Mouse (Mus musculus): Measurements from ENCODE around the gene Dupd1. TPM values are rescaled to one million over a fixed set of nuclear protein-coding genes. Genes with fewer than 3 reads are reported as not detected.

Gene Dupd1
- polyA plus RNA-seq (2014; fragmentation: Nextera tagmentation; extraction: Ambion mirVana) = not detected in 2 replicates

- no peaks in the 10 kb centered on the region for H3K36me3 ChIP-seq (ENCODE audit: control insufficient read depth, insufficient read depth, low read length)
- H3K9me3 ChIP-seq (ENCODE audit: control insufficient read depth, low read length) = no peaks in the 10 kb centered on the region
- H3K27me3 ChIP-seq (ENCODE audit: control insufficient read depth, insufficient read depth, low read length) = no peaks in the 10 kb centered on the region
- H3K4me3 ChIP-seq (ENCODE audit: low read depth, low read length) = no peak within 1 kb of the TSS
- no peak for ATAC-seq (ENCODE audit: low FRiP score)
- DNase-seq (ENCODE audit: low spot score, missing footprints) = no peak
- WGBS = 72% methylated on average over 5 of the region's 5 CpGs
- H3K4me2 ChIP-seq = no peak within 1 kb of the TSS
- H3K27ac ChIP-seq (ENCODE audit: low read depth, low read length) = no peak within 1 kb of the TSS
- peaks cover 1% of the 10 kb centered on the region; the same call in 1 of the 2 replicates for H3K4me1 ChIP-seq (ENCODE audit: control insufficient read depth, insufficient read depth, low read length)
- no peak within 1 kb of the TSS for H3K9ac ChIP-seq (ENCODE audit: low read length)
Observed at GRCm38 (mm10) chr14:21714486-21714885, at the start of gene Dupd1. Gene Dupd1, minus strand, starts transcription at chr14:21714576.

GRCm38 (mm10) chr14:21763736-21764135 is 49.4 kb upstream of the Dupd1 start:
- Histone ChIP-seq H3K27me3 (ENCODE audit: control insufficient read depth, insufficient read depth, low read length) (no peaks in the 10 kb centered on the region), H3K9me3 (ENCODE audit: control insufficient read depth, low read length) (no peaks in the 10 kb centered on the region), H3K36me3 (ENCODE audit: control insufficient read depth, insufficient read depth, low read length) (no peaks in the 10 kb centered on the region), H3K27ac (ENCODE audit: low read depth, low read length) (no peak overlapping the region), H3K4me1 (ENCODE audit: control insufficient read depth, insufficient read depth, low read length) (peaks cover 7% of the 10 kb centered on the region), H3K4me2 (no peak overlapping the region), H3K9ac (ENCODE audit: low read length) (no peak overlapping the region), H3K4me3 (ENCODE audit: low read depth, low read length) (no peak overlapping the region)
- no peak for DNase-seq (ENCODE audit: low spot score, missing footprints)
- ATAC-seq (ENCODE audit: low FRiP score) = no peak
- 88% methylated on average over 3 of the region's 3 CpGs for WGBS

- no peak overlapping the region for H3K4me3 ChIP-seq (ENCODE audit: low read depth, low read length)
- no peak for DNase-seq (ENCODE audit: low spot score, missing footprints)
- no peaks in the 10 kb centered on the region for H3K9me3 ChIP-seq (ENCODE audit: control insufficient read depth, low read length)
- no peak overlapping the region for H3K9ac ChIP-seq (ENCODE audit: low read length)
- no peaks in the 10 kb centered on the region; the same call in 1 of the 2 replicates for H3K4me1 ChIP-seq (ENCODE audit: control insufficient read depth, insufficient read depth, low read length)
- no peak for ATAC-seq (ENCODE audit: low FRiP score)
- no peak overlapping the region for H3K4me2 ChIP-seq
- WGBS = 90% methylated on average over 9 of the region's 9 CpGs
- H3K27me3 ChIP-seq (ENCODE audit: control insufficient read depth, insufficient read depth, low read length) = no peaks in the 10 kb centered on the region
- no peaks in the 10 kb centered on the region for H3K36me3 ChIP-seq (ENCODE audit: control insufficient read depth, insufficient read depth, low read length)
- H3K27ac ChIP-seq (ENCODE audit: low read depth, low read length) = no peak overlapping the region
Observed at GRCm38 (mm10) chr14:21761560-21761959, 47.2 kb upstream of the Dupd1 start.

DNA sequence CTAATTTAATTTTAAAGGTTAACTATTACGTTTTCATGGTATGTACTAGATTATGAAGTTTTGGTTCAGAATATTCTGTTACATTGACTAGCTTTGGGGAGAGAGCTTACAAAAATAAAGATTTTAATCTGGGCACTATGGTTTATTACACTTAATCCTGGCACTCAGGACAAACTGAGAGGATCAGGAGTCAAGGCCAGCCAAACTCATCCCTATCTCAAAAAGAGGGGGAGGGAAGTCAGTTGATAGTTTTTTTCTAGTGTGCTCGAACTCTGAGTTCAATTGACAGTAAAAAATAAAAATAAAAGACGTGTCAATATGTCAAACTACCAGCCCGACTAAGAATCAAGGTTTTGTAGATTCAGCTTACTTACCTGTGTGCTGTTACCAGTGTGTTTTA is 39.0 kb upstream of the Dupd1 start:
- H3K4me2 ChIP-seq = no peak overlapping the region
- ATAC-seq (ENCODE audit: low FRiP score) (no peak), DNase-seq (ENCODE audit: low spot score, missing footprints) (no peak)
- H3K9me3 ChIP-seq (ENCODE audit: control insufficient read depth, low read length) = no peaks in the 10 kb centered on the region
- WGBS = 86% methylated on average over 4 of the region's 4 CpGs
- no peaks in the 10 kb centered on the region for H3K27me3 ChIP-seq (ENCODE audit: control insufficient read depth, insufficient read depth, low read length)
- no peak overlapping the region for H3K4me3 ChIP-seq (ENCODE audit: low read depth, low read length)
- no peak overlapping the region for H3K9ac ChIP-seq (ENCODE audit: low read length)
- no peaks in the 10 kb centered on the region for H3K36me3 ChIP-seq (ENCODE audit: control insufficient read depth, insufficient read depth, low read length)
- H3K27ac ChIP-seq (ENCODE audit: low read depth, low read length) = no peak overlapping the region
- H3K4me1 ChIP-seq (ENCODE audit: control insufficient read depth, insufficient read depth, low read length) = peaks cover 9% of the 10 kb centered on the region

DNA sequence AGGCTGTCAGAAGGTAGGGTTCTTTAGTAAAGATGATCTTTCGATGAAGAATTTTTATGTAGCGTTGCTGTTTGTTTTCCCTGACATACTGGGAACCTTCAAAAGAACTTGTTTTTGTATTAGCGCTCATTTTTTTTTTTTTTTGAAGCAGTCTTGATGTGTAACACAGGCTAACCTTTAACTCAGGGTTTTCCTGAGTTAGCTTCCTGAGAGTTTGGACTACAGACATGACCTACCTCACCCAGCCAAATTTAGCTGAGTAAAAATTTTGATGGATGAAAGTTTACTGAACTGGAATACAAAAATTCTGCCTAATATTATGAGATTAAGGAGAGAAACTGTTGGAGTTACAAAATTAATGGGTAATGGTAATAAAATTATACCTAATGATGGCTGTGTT is 38.0 kb upstream of the Dupd1 start:
- H3K9ac ChIP-seq (ENCODE audit: low read length) = no peak overlapping the region

DNA sequence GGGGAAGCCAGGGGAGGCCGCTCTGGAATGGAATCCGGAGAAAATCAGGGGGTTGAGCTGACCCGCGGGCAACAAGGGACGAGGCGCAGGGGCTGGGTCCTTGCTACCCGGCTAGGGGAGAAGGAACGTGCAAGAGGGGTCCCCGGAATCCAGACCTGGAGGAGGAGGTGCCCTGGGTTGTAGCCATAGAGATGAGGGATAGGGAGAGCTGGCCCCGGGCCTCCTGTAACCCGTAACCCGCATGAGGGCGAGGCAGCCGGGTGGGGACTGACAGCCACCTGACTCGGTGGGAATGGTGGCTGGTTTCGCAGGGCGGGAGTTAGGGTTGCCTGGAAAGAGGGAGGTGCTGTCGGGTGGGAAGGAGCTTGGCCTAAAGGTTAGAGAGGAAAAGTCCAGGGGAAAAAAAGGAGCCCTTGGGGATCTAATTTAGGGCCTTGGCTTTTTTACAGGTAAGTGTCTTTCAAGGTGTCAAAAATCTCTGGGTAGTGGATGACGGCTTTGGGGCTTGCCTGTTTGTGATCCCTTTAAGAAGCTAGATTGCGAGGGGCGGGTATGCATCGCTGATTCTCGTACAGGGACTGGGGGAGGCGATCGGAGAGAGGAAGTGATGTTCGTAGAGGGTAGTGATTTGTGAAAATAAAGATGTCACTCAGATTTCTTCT is 36.6 kb upstream of the Dupd1 start, which contains the start of gene Dusp13:
Dusp13 (minus strand) TSS at position 301 of the 662 bp plus-strand sequence.
- Histone ChIP-seq H3K9me3 (ENCODE audit: control insufficient read depth, low read length) (no peaks in the 10 kb centered on the region), H3K9ac (ENCODE audit: low read length) (peak within 1 kb of the TSS; percentile 93), H3K4me2 (peak within 1 kb of the TSS; percentile 53), H3K36me3 (ENCODE audit: control insufficient read depth, insufficient read depth, low read length) (no peaks in the 10 kb centered on the region), H3K4me3 (ENCODE audit: low read depth, low read length) (peak within 1 kb of the TSS; percentile 96), H3K27ac (ENCODE audit: low read depth, low read length) (peak within 1 kb of the TSS; percentile 71), H3K4me1 (ENCODE audit: control insufficient read depth, insufficient read depth, low read length) (peaks cover 9% of the 10 kb centered on the region), H3K27me3 (ENCODE audit: control insufficient read depth, insufficient read depth, low read length) (no peaks in the 10 kb centered on the region)
- under 1% methylated on average over 26 of the region's 26 CpGs for WGBS
- peak; percentile 77 for ATAC-seq (ENCODE audit: low FRiP score)
- no peak for DNase-seq (ENCODE audit: low spot score, missing footprints)

More for the DNA sequence above, 38.0 kb upstream of the Dupd1 start:
- no peak overlapping the region for H3K27ac ChIP-seq (ENCODE audit: low read depth, low read length)
- no peak overlapping the region for H3K4me2 ChIP-seq
- H3K9me3 ChIP-seq (ENCODE audit: control insufficient read depth, low read length) = no peaks in the 10 kb centered on the region
- no peaks in the 10 kb centered on the region for H3K36me3 ChIP-seq (ENCODE audit: control insufficient read depth, insufficient read depth, low read length)
- no peak for ATAC-seq (ENCODE audit: low FRiP score)
- WGBS = 95% methylated on average over 3 of the region's 3 CpGs
- no peak for DNase-seq (ENCODE audit: low spot score, missing footprints)
- no peaks in the 10 kb centered on the region for H3K27me3 ChIP-seq (ENCODE audit: control insufficient read depth, insufficient read depth, low read length)
- no peak overlapping the region for H3K4me3 ChIP-seq (ENCODE audit: low read depth, low read length)
- peaks cover 9% of the 10 kb centered on the region for H3K4me1 ChIP-seq (ENCODE audit: control insufficient read depth, insufficient read depth, low read length)

- Histone ChIP-seq H3K9ac (ENCODE audit: low read length) (peak within 1 kb of the TSS; percentile 93), H3K4me1 (ENCODE audit: control insufficient read depth, insufficient read depth, low read length) (peaks cover 9% of the 10 kb centered on the region), H3K27me3 (ENCODE audit: control insufficient read depth, insufficient read depth, low read length) (no peaks in the 10 kb centered on the region), H3K27ac (ENCODE audit: low read depth, low read length) (peak within 1 kb of the TSS; percentile 71), H3K4me2 (peak within 1 kb of the TSS; percentile 53), H3K36me3 (ENCODE audit: control insufficient read depth, insufficient read depth, low read length) (no peaks in the 10 kb centered on the region), H3K9me3 (ENCODE audit: control insufficient read depth, low read length) (no peaks in the 10 kb centered on the region), H3K4me3 (ENCODE audit: low read depth, low read length) (peak within 1 kb of the TSS; percentile 96)
- ATAC-seq (ENCODE audit: low FRiP score) (peak; percentile 88), DNase-seq (ENCODE audit: low spot score, missing footprints) (peak; percentile 99)
- WGBS = 6% methylated on average over 51 of the region's 52 CpGs
Observed at GRCm38 (mm10) chr14:21750008-21750880, 35.9 kb upstream of the Dupd1 start, which contains the start of gene Samd8. Gene Samd8, plus strand, starts transcription at chr14:21750531.

- H3K36me3 ChIP-seq (ENCODE audit: control insufficient read depth, insufficient read depth, low read length) = no peaks in the 10 kb centered on the region
- no peak overlapping the region for H3K9ac ChIP-seq (ENCODE audit: low read length)
- no peak overlapping the region for H3K27ac ChIP-seq (ENCODE audit: low read depth, low read length)
- ATAC-seq (ENCODE audit: low FRiP score) = no peak
- H3K9me3 ChIP-seq (ENCODE audit: control insufficient read depth, low read length) = no peaks in the 10 kb centered on the region
- 40% methylated on average over 15 of the region's 15 CpGs for WGBS
- no peaks in the 10 kb centered on the region for H3K27me3 ChIP-seq (ENCODE audit: control insufficient read depth, insufficient read depth, low read length)
- H3K4me3 ChIP-seq (ENCODE audit: low read depth, low read length) = no peak overlapping the region
- no peak overlapping the region for H3K4me2 ChIP-seq
- DNase-seq (ENCODE audit: low spot score, missing footprints) = peak; percentile 96
- peaks cover 9% of the 10 kb centered on the region for H3K4me1 ChIP-seq (ENCODE audit: control insufficient read depth, insufficient read depth, low read length)
Observed at GRCm38 (mm10) chr14:21748142-21748870, 33.9 kb upstream of the Dupd1 start.

Data from midbrain, embryonic 11.5 days (tissue).